Mouse (Mus musculus): ENCODE measurements around the gene Gm45213. TPM values are rescaled to one million over a fixed set of nuclear protein-coding genes. Genes with fewer than 3 reads are reported as not detected.

The Gm45213 gene
- total RNA-seq, 1 experiment, result not detected

DNA sequence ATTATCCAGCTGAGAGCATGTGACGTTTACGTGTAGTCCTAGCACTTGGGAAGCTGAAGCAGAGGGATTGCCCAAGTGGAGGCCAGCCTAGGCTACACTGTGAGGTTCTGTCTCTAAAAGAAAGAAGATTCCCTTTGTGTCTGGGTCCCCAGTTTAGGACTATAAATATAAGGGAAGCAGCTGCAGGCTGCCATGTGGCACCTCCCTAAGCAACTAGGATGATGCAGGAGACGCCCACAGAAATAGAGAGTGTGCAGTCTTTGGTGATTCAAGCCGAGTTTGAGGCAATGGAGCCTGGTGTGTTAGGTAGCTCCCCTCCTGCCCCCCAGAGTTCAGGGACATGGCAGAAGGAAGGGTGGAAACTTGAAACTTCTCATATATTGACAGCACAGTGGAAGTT lies 44.2 kb downstream of the Gm45213 start:
- no peak for DNase-seq (ENCODE audit: low read depth, low spot score)
- in situ Hi-C loops (cut with MboI; ENCODE audit: low sequenced_read_pairs in 2 of 2, unreplicated experiment in 2 of 2), result no loop called here
- peaks cover 35% of the 10 kb centered on the region for H3K36me3 ChIP-seq (ENCODE audit: control insufficient read depth, insufficient read depth, low read length, poor library complexity, severe bottlenecking)

DNA sequence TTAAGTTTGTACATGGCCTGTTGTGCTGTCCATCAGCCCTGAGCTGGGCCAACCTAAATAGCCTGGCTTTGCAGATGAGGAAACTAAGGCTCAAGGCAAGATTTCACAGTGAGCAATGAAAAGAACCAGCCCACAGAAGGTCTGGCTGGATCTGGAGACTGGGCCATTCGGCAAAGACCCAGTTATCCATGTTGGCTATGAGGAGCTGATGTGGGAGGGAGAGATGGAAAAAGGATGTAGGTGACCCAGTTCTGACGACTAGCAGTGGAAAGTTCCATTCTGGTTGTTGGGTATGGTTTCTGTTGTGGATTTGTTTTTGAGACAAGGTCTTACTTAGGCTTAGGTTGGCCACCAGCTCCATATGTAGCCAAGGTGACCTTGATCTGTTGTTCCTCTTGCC lies 44.7 kb downstream of the Gm45213 start:
- TF ChIP-seq ZC3H11A (IDR thresholded peaks at IDR 0.05; ENCODE audit: borderline replicate concordance, low read depth, low read length) (no peak), CHD2 (IDR thresholded peaks at IDR 0.05; ENCODE audit: low read depth, low read length) (no peak), ZNF384 (IDR thresholded peaks at IDR 0.05; ENCODE audit: low read depth, low read length) (no peak), HCFC1 (IDR thresholded peaks at IDR 0.05; ENCODE audit: borderline replicate concordance, insufficient read depth, low read length) (no peak), MAFK (IDR thresholded peaks at IDR 0.05; ENCODE audit: insufficient read depth, low read depth, low read length) (no peak)
- in situ Hi-C loops (cut with MboI; ENCODE audit: low sequenced_read_pairs in 2 of 2, unreplicated experiment in 2 of 2), result no loop called here
- Histone ChIP-seq H3K4me3 (ENCODE audit: insufficient read depth in 1 of 2, low read depth in 1 of 2, low read length in 2 of 2, poor library complexity in 1 of 2, severe bottlenecking in 1 of 2) (no peak overlapping the region), H3K4me1 (ENCODE audit: control insufficient read depth in 2 of 2, insufficient read depth in 2 of 2, low read length in 2 of 2, poor library complexity in 1 of 2) (0 out of 4 replicates have a peak, but pooled peaks cover 0 to 2% of the 10 kb centered on the region in 2 experiments), H3K9me3 (ENCODE audit: control insufficient read depth, insufficient read depth, low read depth, low read length) (no peaks in the 10 kb centered on the region), H3K27ac (ENCODE audit: insufficient read depth, low read depth, low read length, poor library complexity, severe bottlenecking) (no peak overlapping the region), H3K9ac (ENCODE audit: insufficient read depth, low read depth, low read length, poor library complexity, severe bottlenecking) (no peak overlapping the region), H3K36me3 (ENCODE audit: control insufficient read depth, insufficient read depth, low read length, poor library complexity, severe bottlenecking) (peaks cover 33% of the 10 kb centered on the region)
- no peak for DNase-seq (ENCODE audit: low read depth, low spot score)

More for the DNA sequence above, 44.2 kb downstream of the Gm45213 start:
- no peak overlapping the region for H3K9ac ChIP-seq (ENCODE audit: insufficient read depth, low read depth, low read length, poor library complexity, severe bottlenecking)
- H3K4me3 ChIP-seq (ENCODE audit: insufficient read depth in 1 of 2, low read depth in 1 of 2, low read length in 2 of 2, poor library complexity in 1 of 2, severe bottlenecking in 1 of 2), result no peak overlapping the region
- H3K4me1 ChIP-seq (ENCODE audit: control insufficient read depth in 2 of 2, insufficient read depth in 2 of 2, low read length in 2 of 2, poor library complexity in 1 of 2), result 0 out of 4 replicates have a peak, but pooled peaks cover 0 to 2% of the 10 kb centered on the region in 2 experiments
- no peak for TF ChIP-seq ZC3H11A (IDR thresholded peaks at IDR 0.05; ENCODE audit: borderline replicate concordance, low read depth, low read length)
- TF ChIP-seq HCFC1 (IDR thresholded peaks at IDR 0.05; ENCODE audit: borderline replicate concordance, insufficient read depth, low read length), result no peak
- no peak for TF ChIP-seq ZNF384 (IDR thresholded peaks at IDR 0.05; ENCODE audit: low read depth, low read length)
- no peak for TF ChIP-seq CHD2 (IDR thresholded peaks at IDR 0.05; ENCODE audit: low read depth, low read length)
- TF ChIP-seq MAFK (IDR thresholded peaks at IDR 0.05; ENCODE audit: insufficient read depth, low read depth, low read length), result no peak
- H3K9me3 ChIP-seq (ENCODE audit: control insufficient read depth, insufficient read depth, low read depth, low read length), result no peaks in the 10 kb centered on the region
- no peak overlapping the region for H3K27ac ChIP-seq (ENCODE audit: insufficient read depth, low read depth, low read length, poor library complexity, severe bottlenecking)

DNA sequence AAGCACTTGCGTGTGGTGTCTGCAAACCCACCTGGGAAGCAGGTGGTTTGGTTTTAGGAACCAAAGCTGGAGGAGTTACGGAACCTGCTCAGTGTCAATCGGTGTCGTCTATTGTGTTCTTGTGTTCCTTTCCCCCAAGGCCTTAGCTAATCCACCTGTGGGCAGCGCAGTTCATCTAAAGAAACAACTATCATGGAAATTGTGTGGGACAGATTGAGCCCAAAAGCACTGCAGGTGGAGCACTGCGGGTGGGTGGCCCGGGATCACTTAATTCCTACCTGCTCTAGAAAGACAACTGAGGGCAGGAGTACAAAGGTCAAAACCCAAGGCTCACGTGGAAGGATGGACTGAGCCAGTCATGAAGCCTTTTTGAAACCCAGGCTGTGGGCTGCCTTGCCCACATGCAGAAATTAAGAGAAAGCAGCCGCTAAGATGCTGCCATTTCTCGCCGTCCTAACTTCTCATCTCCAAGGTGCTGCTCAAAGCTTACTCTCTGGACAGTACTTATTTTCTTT lies 47.3 kb downstream of the Gm45213 start:
- H3K36me3 ChIP-seq (ENCODE audit: control insufficient read depth, insufficient read depth, low read length, poor library complexity, severe bottlenecking), result peaks cover 22% of the 10 kb centered on the region
- in situ Hi-C loops (cut with MboI; ENCODE audit: low sequenced_read_pairs in 2 of 2, unreplicated experiment in 2 of 2), result no loop called here

GRCm38 (mm10) chr7:66091553-66091952 lies 48.2 kb downstream of the Gm45213 start:
- 0 out of 4 replicates have a peak, but pooled peaks cover 0 to 2% of the 10 kb centered on the region in 2 experiments for H3K4me1 ChIP-seq (ENCODE audit: control insufficient read depth in 2 of 2, insufficient read depth in 2 of 2, low read length in 2 of 2, poor library complexity in 1 of 2)
- no peak for TF ChIP-seq ZC3H11A (IDR thresholded peaks at IDR 0.05; ENCODE audit: borderline replicate concordance, low read depth, low read length)
- TF ChIP-seq HCFC1 (IDR thresholded peaks at IDR 0.05; ENCODE audit: borderline replicate concordance, insufficient read depth, low read length), result no peak
- TF ChIP-seq ZNF384 (IDR thresholded peaks at IDR 0.05; ENCODE audit: low read depth, low read length), result no peak
- no peak for TF ChIP-seq CHD2 (IDR thresholded peaks at IDR 0.05; ENCODE audit: low read depth, low read length)
- no peak for TF ChIP-seq MAFK (IDR thresholded peaks at IDR 0.05; ENCODE audit: insufficient read depth, low read depth, low read length)
- no peak overlapping the region for H3K9ac ChIP-seq (ENCODE audit: insufficient read depth, low read depth, low read length, poor library complexity, severe bottlenecking)
- H3K27ac ChIP-seq (ENCODE audit: insufficient read depth, low read depth, low read length, poor library complexity, severe bottlenecking), result no peak overlapping the region
- H3K36me3 ChIP-seq (ENCODE audit: control insufficient read depth, insufficient read depth, low read length, poor library complexity, severe bottlenecking), result peaks cover 19% of the 10 kb centered on the region
- in situ Hi-C loops (cut with MboI; ENCODE audit: low sequenced_read_pairs in 2 of 2, unreplicated experiment in 2 of 2), result no loop called here
- H3K9me3 ChIP-seq (ENCODE audit: control insufficient read depth, insufficient read depth, low read depth, low read length), result no peaks in the 10 kb centered on the region
- DNase-seq (ENCODE audit: low read depth, low spot score), result no peak
- no peak overlapping the region for H3K4me3 ChIP-seq (ENCODE audit: insufficient read depth in 1 of 2, low read depth in 1 of 2, low read length in 2 of 2, poor library complexity in 1 of 2, severe bottlenecking in 1 of 2)

More for the DNA sequence above, 47.3 kb downstream of the Gm45213 start:
- Histone ChIP-seq H3K4me1 (ENCODE audit: control insufficient read depth in 2 of 2, insufficient read depth in 2 of 2, low read length in 2 of 2, poor library complexity in 1 of 2) (0 out of 4 replicates have a peak, but pooled peaks cover 0 to 2% of the 10 kb centered on the region in 2 experiments), H3K27ac (ENCODE audit: insufficient read depth, low read depth, low read length, poor library complexity, severe bottlenecking) (no peak overlapping the region), H3K9ac (ENCODE audit: insufficient read depth, low read depth, low read length, poor library complexity, severe bottlenecking) (no peak overlapping the region), H3K9me3 (ENCODE audit: control insufficient read depth, insufficient read depth, low read depth, low read length) (no peaks in the 10 kb centered on the region), H3K4me3 (ENCODE audit: insufficient read depth in 1 of 2, low read depth in 1 of 2, low read length in 2 of 2, poor library complexity in 1 of 2, severe bottlenecking in 1 of 2) (no peak overlapping the region)
- TF ChIP-seq ZC3H11A (IDR thresholded peaks at IDR 0.05; ENCODE audit: borderline replicate concordance, low read depth, low read length) (no peak), MAFK (IDR thresholded peaks at IDR 0.05; ENCODE audit: insufficient read depth, low read depth, low read length) (no peak), CHD2 (IDR thresholded peaks at IDR 0.05; ENCODE audit: low read depth, low read length) (no peak), ZNF384 (IDR thresholded peaks at IDR 0.05; ENCODE audit: low read depth, low read length) (no peak), HCFC1 (IDR thresholded peaks at IDR 0.05; ENCODE audit: borderline replicate concordance, insufficient read depth, low read length) (no peak)
- no peak for DNase-seq (ENCODE audit: low read depth, low spot score)

All from ES-E14 (cell line).